Mouse (Mus musculus) liver, adult 2 months (tissue): ENCODE measurements around the gene Zfp523. TPM values are rescaled to one million over a fixed set of nuclear protein-coding genes. Genes with fewer than 3 reads are reported as not detected.
A peak's percentile ranks its signal among the peaks of the same experiment; 100 is the strongest.

Experiments used
- DNase-seq: peaks from one replicate; pipeline ENCODE4 v3.0.0-alpha.2; 2011; ENCODE audit warnings: low read depth, low spot score; ENCODE audit errors: extremely low read depth
- H3K27ac ChIP-seq: fragments of 200-500 bp; replicated peaks from 2 replicates; pipeline ENCODE4 v1.5.1; 2012; ENCODE audit warnings: low read depth, mild to moderate bottlenecking, control low read depth, inconsistent platforms, low read length; ENCODE audit not compliant: insufficient read depth
- H3K27me3 ChIP-seq: fragments of 200-500 bp; 2 replicates; pipeline ENCODE4 v1.6.1; 2012; ENCODE audit warnings: mild to moderate bottlenecking, moderate library complexity, low read length, inconsistent platforms; ENCODE audit not compliant: control insufficient read depth, insufficient read depth
- H3K36me3 ChIP-seq: fragments of 200-500 bp; 2 replicates; pipeline ENCODE4 v1.6.1; 2012; ENCODE audit warnings: low read length, inconsistent platforms; ENCODE audit not compliant: control insufficient read depth, insufficient read depth
- H3K4me1 ChIP-seq: fragments of 200-500 bp; 2 replicates; pipeline ENCODE4 v1.6.1; 2011; ENCODE audit warnings: low read length; ENCODE audit not compliant: control insufficient read depth, insufficient read depth
- H3K4me3 ChIP-seq: fragments of 200-500 bp; 2 replicates; pipeline ENCODE4 v1.5.1; 2011; ENCODE audit warnings: low read depth, mild to moderate bottlenecking, control low read depth, low read length, moderate library complexity; ENCODE audit not compliant: insufficient read depth
- H3K79me2 ChIP-seq: fragments of 200-500 bp; 2 replicates; pipeline ENCODE4 v1.6.1; 2012; ENCODE audit warnings: inconsistent platforms, mild to moderate bottlenecking, low read length, moderate library complexity; ENCODE audit not compliant: control insufficient read depth, insufficient read depth
- H3K9ac ChIP-seq: fragments of 200-500 bp; 2 replicates; pipeline ENCODE4 v1.6.1; 2012; ENCODE audit warnings: low read depth, mild to moderate bottlenecking, control low read depth, inconsistent platforms, low read length
- CTCF ChIP-seq: fragments of 200-500 bp; IDR thresholded peaks from 2 replicates; pipeline ENCODE4 v1.5.1; 2011; ENCODE audit warnings: low read depth, low read length, control low read depth
- POLR2A ChIP-seq: fragments of 200-500 bp; IDR thresholded peaks from 2 replicates; pipeline ENCODE4 v1.6.1; 2011; ENCODE audit warnings: low read length, control low read depth; ENCODE audit not compliant: insufficient read depth; ENCODE audit errors: extremely low read depth
- WGBS: fragments of 180-500 bp; shearing (Covaris S2); methylation state at CpG from one replicate; pipeline ENCODE4 v1.1.7; 2018; 5-methylcytosine and 5-hydroxymethylcytosine counted together
- polyA plus RNA-seq: library from polyadenylated mRNA; depleted of rRNA; stranded (reverse); fragments of >200 nt; gene quantifications from 2 replicates; pipeline ENCODE4 v1.2.3, GENCODE M21; 2012
- total RNA-seq: library from RNA; depleted of rRNA; stranded (reverse); fragments of >200 nt; gene quantifications from 2 replicates; pipeline ENCODE4 v1.2.3, GENCODE M21; 2014

Gene Zfp523
- total and polyA plus RNA-seq, 2 experiments, result 10.4 to 33.6 TPM

GRCm38 (mm10) chr17:28141771-28142699 lies 34.9 kb upstream of the Zfp523 start, which contains the start of gene Scube3:
Gene Scube3 (plus strand): TSS chr17:28142141.
- Histone ChIP-seq H3K36me3 (no peaks in the 10 kb centered on the region), H3K27ac (no peak within 1 kb of the TSS), H3K27me3 (peaks cover 12% of the 10 kb centered on the region; the same call in 1 of the 2 replicates), H3K4me1 (no peaks in the 10 kb centered on the region), H3K79me2 (no peaks in the 10 kb centered on the region), H3K4me3 (peak within 1 kb of the TSS; percentile 23; the same call in 1 of the 2 replicates), H3K9ac (no peak within 1 kb of the TSS)
- DNase-seq, result no peak
- no peak for TF ChIP-seq CTCF
- TF ChIP-seq POLR2A, result no peak
- WGBS, result 3% methylated on average over 95 of the region's 97 CpGs

DNA sequence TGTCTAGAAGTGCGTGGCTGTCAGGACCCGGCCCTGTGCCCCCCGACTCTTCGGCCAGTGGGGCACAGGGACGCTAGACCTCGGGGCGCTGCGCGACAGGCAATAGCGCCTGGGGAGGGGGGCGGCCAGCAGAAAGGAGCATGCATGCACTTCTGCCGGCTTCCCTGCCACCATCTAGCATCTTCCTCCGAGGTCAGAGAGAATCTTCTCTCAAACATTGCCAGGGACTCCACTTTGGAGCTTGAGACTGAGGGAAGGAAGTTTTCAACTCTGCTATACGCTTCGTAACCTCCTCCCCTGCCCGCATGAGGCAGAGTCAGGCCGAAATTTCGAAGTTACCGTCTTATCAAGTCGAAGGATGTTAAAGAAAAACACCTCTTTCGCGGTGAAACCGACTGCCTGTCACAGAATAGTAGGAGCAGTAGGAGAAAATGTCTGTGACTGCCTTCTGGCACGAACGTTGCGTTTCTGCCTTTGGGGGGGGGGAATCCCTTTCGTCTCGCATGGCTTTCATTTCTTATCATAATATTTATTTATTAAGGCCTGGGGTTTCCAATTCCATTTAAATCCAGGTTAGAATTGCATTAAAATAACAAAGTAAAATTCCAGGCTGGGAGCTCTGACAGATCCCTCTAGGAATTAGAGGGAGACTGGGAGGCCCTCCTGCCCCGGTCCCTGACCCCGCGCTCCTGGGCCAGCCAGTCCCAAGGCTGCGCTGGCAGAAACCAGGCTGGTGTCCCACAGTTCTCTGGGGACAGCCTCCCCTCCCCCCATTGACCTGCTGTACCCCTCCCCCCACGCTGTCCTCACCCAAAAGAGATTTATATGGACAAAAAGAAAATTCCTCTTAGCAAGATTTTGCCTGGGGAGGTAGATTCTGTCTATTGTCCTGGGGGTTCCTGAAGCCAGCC lies 34.0 kb upstream of the Zfp523 start:
- no peak for DNase-seq
- TF ChIP-seq POLR2A (no peak), CTCF (no peak)
- no peaks in the 10 kb centered on the region for H3K79me2 ChIP-seq
- no peak overlapping the region for H3K9ac ChIP-seq
- H3K4me1 ChIP-seq, result no peaks in the 10 kb centered on the region
- WGBS, result 3% methylated on average over 33 of the region's 33 CpGs
- H3K27ac ChIP-seq, result no peak overlapping the region
- no peak overlapping the region for H3K4me3 ChIP-seq
- H3K36me3 ChIP-seq, result no peaks in the 10 kb centered on the region
- peaks cover 12% of the 10 kb centered on the region; the same call in 1 of the 2 replicates for H3K27me3 ChIP-seq

DNA sequence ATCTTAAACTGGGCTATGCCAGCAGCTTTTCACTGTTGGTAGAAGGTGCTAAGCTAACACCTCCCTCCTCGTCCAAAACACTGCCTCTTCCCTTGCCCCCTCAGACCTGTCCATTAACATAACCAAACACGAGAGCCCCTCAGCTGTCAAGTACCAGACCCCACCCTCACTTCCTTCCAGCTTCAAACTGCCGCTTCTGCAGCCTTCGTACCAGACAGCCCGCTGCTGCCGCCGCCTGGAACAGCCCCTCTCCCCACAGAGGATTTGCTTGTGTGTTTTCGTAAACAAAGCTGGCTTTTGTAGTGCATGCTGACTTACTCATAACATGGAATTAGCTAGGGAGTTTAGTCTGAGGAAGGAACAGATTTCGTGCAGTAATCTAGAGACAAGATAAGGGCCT lies 33.2 kb upstream of the Zfp523 start:
- Histone ChIP-seq H3K4me3 (no peak overlapping the region), H3K27me3 (peaks cover 12% of the 10 kb centered on the region; the same call in 1 of the 2 replicates), H3K27ac (no peak overlapping the region), H3K79me2 (no peaks in the 10 kb centered on the region), H3K9ac (no peak overlapping the region), H3K36me3 (no peaks in the 10 kb centered on the region), H3K4me1 (no peaks in the 10 kb centered on the region)
- TF ChIP-seq POLR2A (no peak), CTCF (no peak)
- WGBS, result 18% methylated on average over 9 of the region's 9 CpGs
- DNase-seq, result no peak

GRCm38 (mm10) chr17:28144241-28144640 lies 32.7 kb upstream of the Zfp523 start:
- WGBS, result 19% methylated on average over 6 of the region's 6 CpGs
- no peak for TF ChIP-seq CTCF
- TF ChIP-seq POLR2A, result no peak
- Histone ChIP-seq H3K27ac (no peak overlapping the region), H3K27me3 (peaks cover 12% of the 10 kb centered on the region; the same call in 1 of the 2 replicates), H3K4me3 (no peak overlapping the region), H3K9ac (no peak overlapping the region), H3K36me3 (no peaks in the 10 kb centered on the region), H3K4me1 (no peaks in the 10 kb centered on the region), H3K79me2 (no peaks in the 10 kb centered on the region)
- no peak for DNase-seq

DNA sequence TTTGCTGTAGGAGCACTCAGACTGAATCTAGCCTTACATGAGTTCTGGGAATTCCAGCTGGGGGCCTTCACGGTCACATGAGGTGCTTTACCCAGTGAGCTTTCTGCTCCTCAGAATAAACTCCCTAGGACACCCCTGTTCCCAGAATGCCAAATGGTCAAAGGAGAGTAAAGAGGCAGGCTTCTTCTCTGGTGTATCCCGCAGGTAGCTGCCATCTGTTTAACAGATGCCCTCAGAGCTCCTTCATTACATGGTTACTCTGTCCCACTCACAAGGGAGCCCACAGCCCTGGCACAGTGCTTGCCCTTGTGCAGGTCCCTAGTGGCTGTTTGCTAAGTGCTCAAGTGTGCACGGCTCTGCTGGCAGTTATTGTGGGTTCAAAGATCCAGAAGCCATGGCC lies 28.6 kb upstream of the Zfp523 start:
- WGBS, result 69% methylated on average over 3 of the region's 3 CpGs
- Histone ChIP-seq H3K4me1 (no peaks in the 10 kb centered on the region), H3K36me3 (no peaks in the 10 kb centered on the region), H3K79me2 (no peaks in the 10 kb centered on the region), H3K27me3 (no peaks in the 10 kb centered on the region), H3K4me3 (no peak overlapping the region), H3K27ac (no peak overlapping the region), H3K9ac (no peak overlapping the region)
- DNase-seq, result no peak
- TF ChIP-seq CTCF (no peak), POLR2A (no peak)
